Mouse (Mus musculus) heart, postnatal 0 days (tissue): ENCODE data around the gene Pde4b.

Source experiments
- CTCF ChIP-seq: IDR thresholded peaks from 2 replicates; pipeline ENCODE4 v1.5.1; 2016; ENCODE audit warnings: antibody characterized with exemption, control low read depth, low read depth
- EP300 ChIP-seq: IDR thresholded peaks from 2 replicates; pipeline ENCODE4 v1.6.1; 2016; ENCODE audit warnings: antibody characterized with exemption, low read depth

DNA sequence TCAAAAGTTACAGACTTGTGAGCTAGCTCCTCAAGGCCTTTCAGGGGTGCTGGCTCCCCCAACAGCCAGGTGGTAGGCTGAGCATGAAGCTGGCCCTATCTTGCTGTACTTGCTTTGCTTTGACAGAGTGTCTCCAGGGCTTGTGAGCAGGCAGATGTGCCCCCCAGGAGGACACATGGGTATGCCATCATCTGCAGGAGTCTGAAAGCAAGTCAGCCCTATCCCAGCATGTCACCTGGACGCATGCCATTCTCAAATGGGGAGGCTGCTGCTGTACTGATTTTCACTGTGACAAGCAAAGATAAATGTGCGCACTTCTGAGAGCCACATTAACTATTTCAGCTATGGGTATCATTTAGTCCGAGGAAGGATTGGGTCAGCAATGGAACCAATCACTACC, 507.2 kb downstream of the Pde4b start:
- TF ChIP-seq CTCF (no peak), EP300 (no peak)
